Mouse (Mus musculus): Measurements from ENCODE around the gene Kat2b. TPM values are rescaled to one million over a fixed set of nuclear protein-coding genes. Genes with fewer than 3 reads are reported as not detected.
"Not testable (repeated sequence)": the region's sequence is repeated elsewhere in the genome, so short reads cannot be mapped to it uniquely, and the experiment has no call there.

The Kat2b gene
- polyA plus RNA-seq, 1 experiment, result 25.9 TPM

- Histone ChIP-seq H3K27ac (ENCODE audit: insufficient read depth, low read length) (no peak overlapping the region), H3K36me3 (ENCODE audit: control insufficient read depth, insufficient read depth, low read length, poor library complexity, severe bottlenecking) (no peaks in the 10 kb centered on the region), H3K4me3 (ENCODE audit: low read depth, low read length) (peak overlapping the region; percentile 98), H3K4me1 (ENCODE audit: control insufficient read depth, insufficient read depth, low read length) (peaks cover 3% of the 10 kb centered on the region), H3K9me3 (replicated peaks; ENCODE audit: control insufficient read depth, insufficient read depth, low read length, poor library complexity, severe bottlenecking) (no peaks in the 10 kb centered on the region), H3K9ac (ENCODE audit: low read depth, poor library complexity, severe bottlenecking) (peak overlapping the region; percentile 98), H3K27me3 (ENCODE audit: control insufficient read depth, insufficient read depth, low read length, poor library complexity, severe bottlenecking) (no peaks in the 10 kb centered on the region)
- TF ChIP-seq CTCF (IDR thresholded peaks at IDR 0.05; ENCODE audit: low read depth, low read length) (no peak), POLR2A (IDR thresholded peaks at IDR 0.05; ENCODE audit: insufficient read depth, low read length) (no peak), EP300 (IDR thresholded peaks at IDR 0.05; ENCODE audit: insufficient read depth, low read depth, low read length) (no peak)
Observed at GRCm38 (mm10) chr17:53568118-53568517, 1.5 kb downstream of the Kat2b start.

DNA sequence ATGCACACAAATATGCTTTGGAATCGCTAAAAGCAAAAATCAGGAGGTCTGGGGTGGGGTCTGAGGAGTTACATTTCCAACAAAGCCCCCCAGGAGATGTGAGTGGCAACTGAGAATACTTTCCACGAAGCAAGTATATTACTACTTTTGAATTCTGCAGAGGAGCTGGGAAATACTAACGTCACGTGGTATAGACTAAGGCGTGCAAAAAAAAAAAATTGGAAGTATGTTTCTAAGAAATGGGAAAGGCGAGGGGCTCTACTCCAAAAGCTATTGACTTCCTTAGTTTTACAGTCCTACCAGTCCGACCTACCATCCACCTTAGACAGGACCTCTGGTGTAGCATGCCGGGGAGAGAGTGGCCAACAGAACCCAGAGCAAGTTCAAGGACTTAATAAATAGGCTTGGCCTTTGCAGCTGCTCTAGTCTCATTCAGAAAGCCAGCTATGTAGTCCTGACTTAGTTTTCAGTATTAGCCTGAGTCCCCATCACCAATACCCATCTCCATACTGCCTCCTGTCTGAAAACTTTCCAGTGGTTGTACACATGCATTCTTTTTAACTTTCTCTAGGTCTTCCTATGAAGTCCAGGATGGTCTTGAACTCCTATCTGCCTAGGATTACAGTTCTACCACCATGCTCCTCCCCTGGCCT lies 2.2 kb downstream of the Kat2b start:
- H3K4me3 ChIP-seq (ENCODE audit: low read depth, low read length), result peak overlapping the region; percentile 98
- TF ChIP-seq POLR2A (IDR thresholded peaks at IDR 0.05; ENCODE audit: insufficient read depth, low read length) (no peak), EP300 (IDR thresholded peaks at IDR 0.05; ENCODE audit: insufficient read depth, low read depth, low read length) (no peak), CTCF (IDR thresholded peaks at IDR 0.05; ENCODE audit: low read depth, low read length) (no peak)
- H3K9me3 ChIP-seq (replicated peaks; ENCODE audit: control insufficient read depth, insufficient read depth, low read length, poor library complexity, severe bottlenecking), result no peaks in the 10 kb centered on the region
- no peak overlapping the region for H3K27ac ChIP-seq (ENCODE audit: insufficient read depth, low read length)
- H3K36me3 ChIP-seq (ENCODE audit: control insufficient read depth, insufficient read depth, low read length, poor library complexity, severe bottlenecking), result no peaks in the 10 kb centered on the region
- H3K9ac ChIP-seq (ENCODE audit: low read depth, poor library complexity, severe bottlenecking), result peak overlapping the region; percentile 77
- no peaks in the 10 kb centered on the region for H3K27me3 ChIP-seq (ENCODE audit: control insufficient read depth, insufficient read depth, low read length, poor library complexity, severe bottlenecking)
- peaks cover 5% of the 10 kb centered on the region for H3K4me1 ChIP-seq (ENCODE audit: control insufficient read depth, insufficient read depth, low read length)

DNA sequence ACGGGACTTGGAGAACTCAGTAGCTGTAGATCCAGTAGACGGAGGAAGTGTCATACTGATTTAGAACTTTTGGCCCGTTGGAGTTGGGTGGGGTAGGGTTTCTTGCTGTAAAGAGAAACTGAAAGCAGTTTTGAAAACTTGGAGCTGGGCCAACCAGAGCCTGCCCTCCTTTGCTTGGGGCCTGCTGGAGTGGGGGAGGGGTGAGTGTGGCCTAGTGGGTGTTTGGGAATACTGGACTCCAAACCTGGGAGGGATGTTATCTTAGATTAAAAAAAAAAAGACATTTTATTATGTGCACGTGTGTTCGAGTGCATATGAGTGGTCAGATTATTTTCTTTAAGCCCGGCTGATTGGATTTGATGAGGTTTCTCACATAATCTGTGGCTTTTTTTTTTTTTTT lies 3.2 kb downstream of the Kat2b start:
- Histone ChIP-seq H3K36me3 (ENCODE audit: control insufficient read depth, insufficient read depth, low read length, poor library complexity, severe bottlenecking) (no peaks in the 10 kb centered on the region), H3K9me3 (replicated peaks; ENCODE audit: control insufficient read depth, insufficient read depth, low read length, poor library complexity, severe bottlenecking) (no peaks in the 10 kb centered on the region), H3K27ac (ENCODE audit: insufficient read depth, low read length) (peak overlapping the region; percentile 95), H3K27me3 (ENCODE audit: control insufficient read depth, insufficient read depth, low read length, poor library complexity, severe bottlenecking) (no peaks in the 10 kb centered on the region), H3K4me3 (ENCODE audit: low read depth, low read length) (no peak overlapping the region), H3K9ac (ENCODE audit: low read depth, poor library complexity, severe bottlenecking) (peak overlapping the region; percentile 77), H3K4me1 (ENCODE audit: control insufficient read depth, insufficient read depth, low read length) (peaks cover 5% of the 10 kb centered on the region)
- TF ChIP-seq EP300 (IDR thresholded peaks at IDR 0.05; ENCODE audit: insufficient read depth, low read depth, low read length) (0 out of 2 replicates have a peak, but pooled peaks have one; percentile 49), POLR2A (IDR thresholded peaks at IDR 0.05; ENCODE audit: insufficient read depth, low read length) (no peak)

DNA sequence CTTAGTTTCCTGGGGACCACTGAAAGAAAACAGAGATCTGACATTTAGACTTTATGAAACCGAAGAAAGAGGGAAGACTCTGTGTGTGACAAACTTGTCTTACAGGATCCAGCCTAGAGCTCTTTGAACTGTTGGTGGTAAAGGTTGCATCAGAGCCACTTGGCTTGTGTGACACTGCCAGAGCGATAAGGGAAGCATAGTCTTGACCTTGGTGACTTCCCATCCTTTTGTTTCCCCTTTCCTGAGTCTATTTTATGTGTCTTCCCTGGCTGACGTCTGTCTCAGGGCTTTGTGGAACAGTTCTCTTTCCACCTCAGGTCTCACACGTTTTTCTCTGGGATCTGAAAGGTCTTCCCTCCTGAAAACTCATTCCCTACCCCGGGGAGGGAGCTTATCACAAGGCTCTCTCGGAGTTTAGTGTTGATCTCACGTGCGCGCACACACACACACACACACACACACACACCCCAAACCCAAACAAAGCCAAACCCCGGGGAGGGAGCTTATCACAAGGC lies 3.8 kb downstream of the Kat2b start:
- Histone ChIP-seq H3K4me1 (ENCODE audit: control insufficient read depth, insufficient read depth, low read length) (peaks cover 5% of the 10 kb centered on the region), H3K9me3 (replicated peaks; ENCODE audit: control insufficient read depth, insufficient read depth, low read length, poor library complexity, severe bottlenecking) (no peaks in the 10 kb centered on the region), H3K4me3 (ENCODE audit: low read depth, low read length) (no peak overlapping the region), H3K36me3 (ENCODE audit: control insufficient read depth, insufficient read depth, low read length, poor library complexity, severe bottlenecking) (no peaks in the 10 kb centered on the region), H3K9ac (ENCODE audit: low read depth, poor library complexity, severe bottlenecking) (peak overlapping the region; percentile 77), H3K27ac (ENCODE audit: insufficient read depth, low read length) (peak overlapping the region; percentile 95), H3K27me3 (ENCODE audit: control insufficient read depth, insufficient read depth, low read length, poor library complexity, severe bottlenecking) (no peaks in the 10 kb centered on the region)
- TF ChIP-seq CTCF (IDR thresholded peaks at IDR 0.05; ENCODE audit: low read depth, low read length) (no peak), POLR2A (IDR thresholded peaks at IDR 0.05; ENCODE audit: insufficient read depth, low read length) (no peak), EP300 (IDR thresholded peaks at IDR 0.05; ENCODE audit: insufficient read depth, low read depth, low read length) (no peak)

DNA sequence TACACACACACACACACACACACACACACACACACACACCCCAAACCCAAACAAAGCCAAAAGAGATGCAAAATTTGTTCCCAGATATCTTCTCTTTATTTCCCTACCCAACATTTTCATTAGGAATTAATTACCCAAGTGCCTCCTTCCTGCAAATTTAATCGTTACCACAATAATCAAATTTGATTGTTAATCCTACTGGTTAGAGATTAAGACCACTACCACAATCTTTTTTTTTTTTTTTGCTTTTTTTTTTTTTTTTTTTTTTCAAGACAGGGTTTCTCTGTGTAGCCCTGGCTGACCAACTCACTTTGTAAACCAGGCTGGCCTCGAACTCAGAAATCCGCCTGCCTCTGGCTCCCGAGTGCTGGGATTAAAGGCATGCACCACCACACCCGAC lies 4.3 kb downstream of the Kat2b start:
- H3K9me3 ChIP-seq (replicated peaks; ENCODE audit: control insufficient read depth, insufficient read depth, low read length, poor library complexity, severe bottlenecking); H3K36me3 ChIP-seq (ENCODE audit: control insufficient read depth, insufficient read depth, low read length, poor library complexity, severe bottlenecking); H3K27me3 ChIP-seq (ENCODE audit: control insufficient read depth, insufficient read depth, low read length, poor library complexity, severe bottlenecking); H3K4me3 ChIP-seq (ENCODE audit: low read depth, low read length); H3K4me1 ChIP-seq (ENCODE audit: control insufficient read depth, insufficient read depth, low read length): not testable (repeated sequence)
- Histone ChIP-seq H3K27ac (ENCODE audit: insufficient read depth, low read length) (peak overlapping the region; percentile 95), H3K9ac (ENCODE audit: low read depth, poor library complexity, severe bottlenecking) (peak overlapping the region; percentile 77)

DNA sequence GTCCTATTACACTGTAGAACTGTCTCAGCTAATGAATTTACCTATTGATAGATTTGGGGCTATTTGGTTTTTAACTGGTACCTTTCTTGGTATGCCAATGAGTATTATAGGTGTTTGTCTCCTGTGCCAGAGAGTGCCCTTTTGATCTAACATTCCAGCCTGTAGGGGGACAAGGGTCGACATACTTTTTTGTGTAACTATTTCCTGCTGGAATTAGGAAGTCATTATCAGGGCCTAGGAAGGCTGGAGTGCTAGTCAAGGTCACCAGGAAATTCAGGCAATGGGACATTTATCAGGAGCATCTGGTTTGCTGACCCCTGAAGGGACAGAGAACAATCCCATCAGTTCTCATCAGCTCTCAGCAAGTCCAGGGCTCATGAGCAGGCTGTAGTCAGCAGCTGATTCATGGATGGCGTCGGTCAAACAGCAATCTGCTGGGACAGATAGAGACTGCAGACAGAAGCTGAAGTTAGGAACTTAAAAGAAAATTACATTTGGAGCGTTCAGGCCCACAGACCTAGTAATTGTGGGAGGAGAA lies 6.4 kb downstream of the Kat2b start:
- Histone ChIP-seq H3K27me3 (ENCODE audit: control insufficient read depth, insufficient read depth, low read length, poor library complexity, severe bottlenecking) (no peaks in the 10 kb centered on the region), H3K27ac (ENCODE audit: insufficient read depth, low read length) (peak overlapping the region; percentile 72), H3K9ac (ENCODE audit: low read depth, poor library complexity, severe bottlenecking) (no peak overlapping the region), H3K4me1 (ENCODE audit: control insufficient read depth, insufficient read depth, low read length) (peaks cover 5% of the 10 kb centered on the region), H3K36me3 (ENCODE audit: control insufficient read depth, insufficient read depth, low read length, poor library complexity, severe bottlenecking) (peaks cover 2% of the 10 kb centered on the region; the same call in 1 of the 2 replicates), H3K9me3 (replicated peaks; ENCODE audit: control insufficient read depth, insufficient read depth, low read length, poor library complexity, severe bottlenecking) (no peaks in the 10 kb centered on the region), H3K4me3 (ENCODE audit: low read depth, low read length) (no peak overlapping the region)
- TF ChIP-seq CTCF (IDR thresholded peaks at IDR 0.05; ENCODE audit: low read depth, low read length) (no peak), EP300 (IDR thresholded peaks at IDR 0.05; ENCODE audit: insufficient read depth, low read depth, low read length) (no peak), POLR2A (IDR thresholded peaks at IDR 0.05; ENCODE audit: insufficient read depth, low read length) (no peak)

All from ES-Bruce4 (cell line).